Mouse (Mus musculus) splenic B cell, adult 2 months (primary cell): ENCODE results near the gene Opa1.

ENCODE experiments used
- DNase-seq: peaks from one replicate; pipeline ENCODE4 v3.0.0-alpha.2; 2011; ENCODE audit warnings: low read depth, low spot score
- H3K27me3 ChIP-seq: 2 replicates; pipeline ENCODE4 v1.6.1; 2012; ENCODE audit warnings: mild to moderate bottlenecking, low read length, moderate library complexity, mixed read lengths; ENCODE audit not compliant: control insufficient read depth, poor library complexity, insufficient read depth, severe bottlenecking
- H3K36me3 ChIP-seq: 2 replicates; pipeline ENCODE4 v1.6.1; 2012; ENCODE audit warnings: mild to moderate bottlenecking, low read length, moderate library complexity, mixed read lengths; ENCODE audit not compliant: control insufficient read depth, poor library complexity, insufficient read depth, severe bottlenecking

The Opa1 gene

DNA sequence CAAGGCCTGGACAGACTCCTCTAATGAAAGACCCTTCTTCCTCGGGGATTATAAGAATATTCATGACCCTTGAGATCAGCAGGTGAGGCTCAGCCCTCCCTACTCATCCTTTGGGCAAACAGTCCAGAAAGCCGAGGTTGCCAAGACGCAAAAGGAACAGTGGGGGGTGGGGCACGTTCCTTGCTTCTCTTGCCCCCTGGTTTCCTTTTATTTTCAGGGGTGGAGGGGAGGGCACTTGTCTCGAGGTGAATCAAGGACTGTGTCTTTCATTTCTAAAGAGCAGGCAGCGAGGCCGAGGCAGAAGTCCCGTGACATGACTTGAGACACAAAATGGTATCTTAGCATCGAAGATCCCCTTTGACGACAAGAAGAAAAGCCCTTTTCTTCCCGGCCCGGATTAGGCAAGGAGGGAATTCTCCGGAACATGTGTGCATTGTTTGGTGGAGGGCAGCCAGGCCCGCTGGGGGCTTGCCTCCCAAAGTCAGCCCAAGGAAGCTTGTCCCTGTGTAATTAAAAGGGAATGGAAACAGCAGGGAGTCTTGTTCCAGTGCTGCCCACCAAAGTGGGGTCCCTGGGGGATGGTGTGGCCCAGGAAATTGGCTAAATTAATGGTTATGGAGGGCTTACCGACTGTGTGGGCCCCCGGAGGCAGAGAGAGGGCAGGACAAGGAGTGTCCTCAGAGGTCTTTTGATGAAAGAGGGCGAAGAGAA lies 88.0 kb downstream of the Opa1 start:
- DNase-seq = no peak
- Histone ChIP-seq H3K27me3 (no peaks in the 10 kb centered on the region; the same call in 1 of the 2 replicates), H3K36me3 (no peaks in the 10 kb centered on the region; the same call in 1 of the 2 replicates)

DNA sequence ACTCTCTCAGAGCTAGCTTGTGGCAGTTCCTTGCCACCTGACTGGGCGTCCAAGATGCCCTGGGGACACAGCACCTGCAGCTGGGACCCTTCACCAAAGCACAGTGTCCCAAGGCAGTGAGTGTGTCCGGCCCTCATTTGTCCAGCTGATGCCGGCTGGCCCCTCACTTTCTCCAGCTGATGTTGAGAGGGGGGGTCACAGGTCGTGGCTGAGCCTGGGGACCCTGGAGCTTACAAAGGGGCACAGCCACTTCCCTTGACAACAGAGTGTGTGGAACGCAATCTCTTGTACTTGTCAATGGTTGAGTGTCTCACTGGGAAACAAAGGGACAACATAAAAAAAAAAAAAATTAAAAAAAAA lies 88.5 kb downstream of the Opa1 start:
- no peaks in the 10 kb centered on the region; the same call in 1 of the 2 replicates for H3K36me3 ChIP-seq
- no peaks in the 10 kb centered on the region; the same call in 1 of the 2 replicates for H3K27me3 ChIP-seq
- DNase-seq = no peak

DNA sequence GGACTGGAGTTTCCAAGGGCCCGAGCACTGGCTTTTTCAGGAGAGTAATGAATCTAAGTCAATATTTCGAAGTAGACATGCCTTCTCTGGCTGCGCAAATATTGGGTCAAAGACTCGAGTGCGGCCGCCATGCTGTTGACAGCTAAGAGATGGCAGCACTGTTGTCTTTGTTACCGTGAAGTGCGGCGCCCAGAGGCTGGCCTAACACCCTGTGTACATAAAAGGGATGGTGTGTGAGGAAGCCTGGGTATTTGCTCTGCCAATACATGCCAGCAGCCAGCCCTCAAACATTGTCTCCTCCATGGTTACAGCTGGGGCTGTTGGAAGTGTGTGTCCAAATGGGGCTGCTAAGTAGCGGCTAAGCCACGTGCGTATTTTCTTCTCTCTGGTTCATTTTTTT lies 89.3 kb downstream of the Opa1 start:
- DNase-seq = no peak
- Histone ChIP-seq H3K36me3 (no peaks in the 10 kb centered on the region; the same call in 1 of the 2 replicates), H3K27me3 (no peaks in the 10 kb centered on the region; the same call in 1 of the 2 replicates)

DNA sequence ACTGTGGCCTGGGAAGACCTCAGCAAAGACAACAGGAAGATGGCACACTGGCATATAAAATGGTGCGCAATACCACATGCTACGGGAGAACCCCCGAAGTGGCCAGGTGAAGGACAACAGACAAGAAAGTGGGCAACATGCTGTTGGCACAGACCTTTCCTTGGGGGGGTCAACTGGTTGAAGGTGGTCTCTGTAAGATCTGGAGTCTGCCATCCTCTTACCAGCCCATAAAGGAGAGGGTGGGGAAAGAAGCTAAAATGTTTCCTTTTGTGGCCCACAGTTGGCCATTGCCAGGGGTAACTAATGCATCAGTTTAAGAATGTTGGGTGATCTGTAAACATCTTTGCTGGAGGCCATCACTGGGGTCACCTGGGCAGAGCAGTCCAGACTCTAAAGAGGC lies 91.7 kb downstream of the Opa1 start:
- no peaks in the 10 kb centered on the region; the same call in 1 of the 2 replicates for H3K27me3 ChIP-seq
- no peaks in the 10 kb centered on the region; the same call in 1 of the 2 replicates for H3K36me3 ChIP-seq
- no peak for DNase-seq

GRCm38 (mm10) chr16:29673230-29673629 lies 94.1 kb downstream of the Opa1 start:
- no peak for DNase-seq
- no peaks in the 10 kb centered on the region; the same call in 1 of the 2 replicates for H3K36me3 ChIP-seq
- no peaks in the 10 kb centered on the region; the same call in 1 of the 2 replicates for H3K27me3 ChIP-seq

- no peak for DNase-seq
- Histone ChIP-seq H3K36me3 (no peaks in the 10 kb centered on the region), H3K27me3 (no peaks in the 10 kb centered on the region)
Measured at GRCm38 (mm10) chr16:29679607-29680006, 100.5 kb downstream of the Opa1 start.

DNA sequence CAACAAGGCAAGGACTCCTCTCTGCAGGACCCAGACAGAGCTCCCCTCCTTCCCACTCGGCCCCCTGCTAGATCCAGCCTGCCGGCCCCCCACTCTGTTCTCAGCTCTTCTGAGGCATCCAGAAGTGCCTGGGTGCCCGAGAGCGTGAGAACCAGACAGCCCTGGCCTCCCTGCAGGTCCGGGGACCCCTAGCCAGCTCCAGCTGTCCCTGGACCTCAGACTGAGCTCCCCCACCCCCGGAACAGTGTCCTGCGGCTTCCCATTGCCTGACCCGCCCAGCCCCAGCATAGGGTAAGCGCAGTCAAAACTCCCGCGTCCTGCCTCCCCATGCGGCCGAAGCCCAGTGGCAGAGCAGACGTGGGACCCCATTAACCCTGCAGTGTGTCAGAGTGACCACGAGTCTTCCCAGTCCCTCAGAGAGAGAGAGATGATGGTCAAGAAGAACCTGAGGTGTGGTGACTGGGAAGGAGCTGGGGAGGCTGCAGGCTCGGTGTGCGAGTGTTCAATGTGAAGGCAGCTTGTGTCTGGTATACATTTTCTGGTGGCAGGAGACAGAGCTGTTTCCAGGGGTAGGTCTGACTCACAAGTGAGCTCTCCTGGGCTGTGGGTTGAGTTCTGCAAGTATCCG lies 101.5 kb downstream of the Opa1 start:
- Histone ChIP-seq H3K36me3 (no peaks in the 10 kb centered on the region), H3K27me3 (no peaks in the 10 kb centered on the region)
- DNase-seq = no peak

- DNase-seq = no peak
- H3K27me3 ChIP-seq = no peaks in the 10 kb centered on the region
- no peaks in the 10 kb centered on the region for H3K36me3 ChIP-seq
Measured at GRCm38 (mm10) chr16:29682555-29683431, 103.7 kb downstream of the Opa1 start.

- no peak for DNase-seq
- H3K27me3 ChIP-seq = no peaks in the 10 kb centered on the region
Measured at GRCm38 (mm10) chr16:29683563-29683962, 104.4 kb downstream of the Opa1 start.

DNA sequence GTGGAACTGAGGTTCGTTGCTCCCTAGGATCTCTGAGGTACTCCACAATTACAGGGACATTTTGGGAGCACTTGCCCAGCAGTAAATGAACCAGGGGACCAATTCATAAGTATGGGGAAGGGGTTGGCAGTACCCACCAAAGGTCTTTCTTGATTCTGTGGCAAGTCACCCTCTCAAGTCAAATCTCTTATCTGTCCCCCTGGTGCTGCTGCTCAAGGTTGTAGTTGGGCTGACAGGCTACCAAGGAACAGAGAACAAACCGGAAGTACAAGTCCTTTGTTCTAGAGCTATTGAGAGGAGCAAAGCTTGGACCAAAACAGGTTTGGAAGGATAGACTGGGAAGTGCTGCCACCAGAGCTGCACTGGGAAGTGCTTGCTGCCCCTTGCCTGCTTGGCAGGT lies 105.0 kb downstream of the Opa1 start:
- DNase-seq = no peak
- Histone ChIP-seq H3K27me3 (no peaks in the 10 kb centered on the region), H3K36me3 (no peaks in the 10 kb centered on the region)

More at GRCm38 (mm10) chr16:29683563-29683962, 104.4 kb downstream of the Opa1 start:
- H3K36me3 ChIP-seq = no peaks in the 10 kb centered on the region

DNA sequence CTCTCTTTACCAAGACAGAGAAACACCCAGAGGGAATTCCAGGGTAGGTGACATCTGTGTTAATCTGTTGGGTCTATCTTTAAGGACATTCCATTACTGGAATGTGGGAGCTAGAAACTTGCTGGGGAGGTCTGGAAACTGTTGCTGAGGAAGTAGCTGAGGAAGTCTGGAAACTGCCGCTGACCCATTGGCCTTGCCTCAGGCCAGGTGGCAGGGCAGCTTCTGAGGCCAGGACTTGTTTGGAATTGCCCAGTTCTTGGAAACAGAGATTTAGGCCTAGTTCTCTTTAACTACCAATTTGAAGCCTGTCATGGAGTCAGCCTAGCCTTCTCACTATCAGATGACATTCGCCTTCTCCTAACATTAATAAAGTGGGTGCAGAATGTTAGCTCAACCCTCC lies 105.5 kb downstream of the Opa1 start:
- DNase-seq = no peak
- H3K36me3 ChIP-seq = no peaks in the 10 kb centered on the region
- H3K27me3 ChIP-seq = no peaks in the 10 kb centered on the region

DNA sequence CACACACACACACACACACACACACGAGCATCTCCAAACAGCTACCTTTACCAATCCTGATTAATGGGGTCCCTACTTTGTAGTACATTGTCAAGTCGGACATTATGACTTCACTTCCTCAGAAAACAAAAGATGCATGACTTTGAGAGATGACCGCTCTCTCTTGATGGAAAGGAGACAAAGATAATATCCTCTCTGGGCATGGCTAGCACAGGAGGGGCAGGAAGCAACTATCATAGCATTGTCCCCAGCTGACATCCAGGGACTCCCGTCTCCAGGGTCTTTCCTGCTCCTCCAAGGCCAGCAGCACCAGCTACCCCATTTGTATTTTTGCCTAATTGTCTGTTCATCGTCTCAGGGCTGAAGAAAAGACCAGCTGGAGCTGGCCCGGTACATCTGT lies 107.0 kb downstream of the Opa1 start:
- no peaks in the 10 kb centered on the region for H3K27me3 ChIP-seq

DNA sequence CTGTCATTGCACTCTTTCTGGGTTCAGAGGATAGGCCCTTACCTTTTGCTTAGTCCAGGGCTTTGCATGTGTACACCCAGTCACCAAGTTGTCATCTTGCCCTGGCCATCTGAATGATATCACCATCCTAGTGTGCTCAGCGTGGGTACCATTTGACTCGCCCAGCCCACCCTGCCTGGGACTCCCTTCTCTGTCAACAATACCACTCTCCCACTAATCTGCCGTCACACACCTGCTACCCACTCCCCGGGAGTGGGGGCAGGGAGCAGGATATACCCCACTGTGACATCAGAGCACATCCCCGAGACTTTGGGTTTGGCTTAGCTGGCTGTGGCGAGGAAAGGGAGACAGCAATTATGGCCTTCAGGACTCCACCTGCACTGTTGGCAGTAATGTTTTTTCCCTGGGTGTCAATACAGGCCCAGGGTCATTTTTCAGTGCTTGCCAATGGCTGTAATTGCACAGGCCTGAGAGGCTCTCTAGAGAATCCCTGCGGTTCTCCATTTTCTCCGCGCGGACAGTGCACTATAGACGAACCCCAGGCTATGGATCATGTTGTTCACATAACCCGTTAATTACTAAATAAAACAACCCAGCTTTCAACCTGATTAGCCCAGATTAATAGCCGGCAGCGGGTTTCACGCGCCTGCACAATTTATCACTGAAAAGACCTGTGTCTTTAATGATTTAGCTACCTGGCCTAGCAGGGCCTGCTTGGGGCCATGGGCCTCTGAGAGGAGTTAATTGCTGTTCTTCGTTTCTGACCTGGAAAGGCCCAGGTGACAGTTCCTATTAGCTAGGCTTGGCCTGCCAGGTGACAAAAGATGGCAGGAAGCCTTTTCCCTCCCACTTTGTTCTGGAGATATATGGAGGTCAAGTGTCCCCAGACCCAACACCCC lies 109.1 kb downstream of the Opa1 start:
- no peak for DNase-seq
- no peaks in the 10 kb centered on the region for H3K36me3 ChIP-seq

More for the DNA sequence above, 107.0 kb downstream of the Opa1 start:
- H3K36me3 ChIP-seq = no peaks in the 10 kb centered on the region
- no peak for DNase-seq

GRCm38 (mm10) chr16:29689187-29689819 lies 110.2 kb downstream of the Opa1 start:
- peak; percentile 37 for DNase-seq
- Histone ChIP-seq H3K36me3 (no peaks in the 10 kb centered on the region), H3K27me3 (no peaks in the 10 kb centered on the region)

More for the DNA sequence above, 109.1 kb downstream of the Opa1 start:
- no peaks in the 10 kb centered on the region for H3K27me3 ChIP-seq
